Mouse (Mus musculus) A20 (cell line): ENCODE data around the gene Fam178b.
A peak's percentile ranks its signal among the peaks of the same experiment; 100 is the strongest.

Experiments used
- DNase-seq: peaks from one replicate; pipeline ENCODE4 v3.0.0-alpha.2; 2011; ENCODE audit warnings: low read depth, low spot score

Fam178b gene

GRCm38 (mm10) chr1:36682620-36683355 lies at the start of gene Fam178b:
Gene Fam178b, minus strand, starts transcription at chr1:36683183.
- DNase-seq = no peak

- no peak for DNase-seq
Observed at GRCm38 (mm10) chr1:36724057-36724431, 41.1 kb upstream of the Fam178b start.

GRCm38 (mm10) chr1:36723146-36724056 lies 40.4 kb upstream of the Fam178b start:
- DNase-seq = peak; percentile 44

GRCm38 (mm10) chr1:36718786-36719185 lies 35.8 kb upstream of the Fam178b start:
- DNase-seq = no peak

GRCm38 (mm10) chr1:36714311-36714710 lies 31.3 kb upstream of the Fam178b start, which contains the start of gene Actr1b:
Gene Actr1b, minus strand, starts transcription at chr1:36714422.
- no peak for DNase-seq

- peak; percentile 43 for DNase-seq
Observed at GRCm38 (mm10) chr1:36711104-36711503, 28.1 kb upstream of the Fam178b start.

- peak; percentile 99 for DNase-seq
Observed at GRCm38 (mm10) chr1:36709854-36710280, 26.9 kb upstream of the Fam178b start, which contains the start of gene 4933424G06Rik. Gene 4933424G06Rik, plus strand, starts transcription at chr1:36710149.

GRCm38 (mm10) chr1:36709055-36709853 lies 26.3 kb upstream of the Fam178b start:
- peak; percentile 79 for DNase-seq

GRCm38 (mm10) chr1:36708626-36709025 lies 25.6 kb upstream of the Fam178b start:
- no peak for DNase-seq

- no peak for DNase-seq
Observed at GRCm38 (mm10) chr1:36707797-36708196, 24.8 kb upstream of the Fam178b start.

GRCm38 (mm10) chr1:36707166-36707565 lies 24.2 kb upstream of the Fam178b start:
- no peak for DNase-seq

GRCm38 (mm10) chr1:36697030-36697429 lies 14.0 kb upstream of the Fam178b start:
- DNase-seq = no peak

- DNase-seq = no peak
Observed at GRCm38 (mm10) chr1:36696411-36696810, 13.4 kb upstream of the Fam178b start.

- DNase-seq = no peak
Observed at GRCm38 (mm10) chr1:36694871-36695270, 11.9 kb upstream of the Fam178b start.

GRCm38 (mm10) chr1:36691271-36692155 lies 8.5 kb upstream of the Fam178b start, which contains the start of gene Cox5b:
Gene Cox5b, plus strand, starts transcription at chr1:36691449.
- DNase-seq = peak; percentile 99

- DNase-seq = peak; percentile 16
Observed at GRCm38 (mm10) chr1:36690671-36691235, 7.8 kb upstream of the Fam178b start.

GRCm38 (mm10) chr1:36683810-36684467 lies 956 bp upstream of the Fam178b start:
- peak; percentile 80 for DNase-seq

GRCm38 (mm10) chr1:36680893-36681292 lies 2.1 kb downstream of the Fam178b start:
- DNase-seq = no peak

GRCm38 (mm10) chr1:36674936-36675335 lies 8.0 kb downstream of the Fam178b start:
- DNase-seq = no peak
